Mouse (Mus musculus): ENCODE results near the gene Cldn3. TPM values are rescaled to one million over a fixed set of nuclear protein-coding genes. Genes with fewer than 3 reads are reported as not detected.

Cldn3 gene
- polyA plus RNA-seq, 1 experiment from 2014 or later, result 2.2 TPM

GRCm38 (mm10) chr5:135007802-135008571 lies 22.0 kb downstream of the Cldn3 start:
- no peak for DNase-seq (ENCODE audit: low spot score)
- Histone ChIP-seq H3K36me3 (ENCODE audit: control insufficient read depth, insufficient read depth, low read length) (no peaks in the 10 kb centered on the region; the same call in 1 of the 2 replicates), H3K4me1 (replicated peaks; ENCODE audit: control insufficient read depth, insufficient read depth, low read length) (peaks cover 15% of the 10 kb centered on the region), H3K27me3 (replicated peaks; ENCODE audit: control insufficient read depth, insufficient read depth, low read length) (no peaks in the 10 kb centered on the region), H3K4me2 (peak overlapping the region; percentile 76), H3K9me3 (ENCODE audit: control insufficient read depth, low read length) (no peaks in the 10 kb centered on the region), H3K27ac (ENCODE audit: low read depth, low read length) (peak overlapping the region; percentile 90), H3K9ac (ENCODE audit: low read depth, low read length) (peak overlapping the region; percentile 80), H3K4me3 (ENCODE audit: low read depth, low read length) (peak overlapping the region; percentile 70)
- 29% methylated on average over 16 of the region's 16 CpGs for WGBS
- ATAC-seq (replicated peaks; ENCODE audit: low FRiP score), result no peak

DNA sequence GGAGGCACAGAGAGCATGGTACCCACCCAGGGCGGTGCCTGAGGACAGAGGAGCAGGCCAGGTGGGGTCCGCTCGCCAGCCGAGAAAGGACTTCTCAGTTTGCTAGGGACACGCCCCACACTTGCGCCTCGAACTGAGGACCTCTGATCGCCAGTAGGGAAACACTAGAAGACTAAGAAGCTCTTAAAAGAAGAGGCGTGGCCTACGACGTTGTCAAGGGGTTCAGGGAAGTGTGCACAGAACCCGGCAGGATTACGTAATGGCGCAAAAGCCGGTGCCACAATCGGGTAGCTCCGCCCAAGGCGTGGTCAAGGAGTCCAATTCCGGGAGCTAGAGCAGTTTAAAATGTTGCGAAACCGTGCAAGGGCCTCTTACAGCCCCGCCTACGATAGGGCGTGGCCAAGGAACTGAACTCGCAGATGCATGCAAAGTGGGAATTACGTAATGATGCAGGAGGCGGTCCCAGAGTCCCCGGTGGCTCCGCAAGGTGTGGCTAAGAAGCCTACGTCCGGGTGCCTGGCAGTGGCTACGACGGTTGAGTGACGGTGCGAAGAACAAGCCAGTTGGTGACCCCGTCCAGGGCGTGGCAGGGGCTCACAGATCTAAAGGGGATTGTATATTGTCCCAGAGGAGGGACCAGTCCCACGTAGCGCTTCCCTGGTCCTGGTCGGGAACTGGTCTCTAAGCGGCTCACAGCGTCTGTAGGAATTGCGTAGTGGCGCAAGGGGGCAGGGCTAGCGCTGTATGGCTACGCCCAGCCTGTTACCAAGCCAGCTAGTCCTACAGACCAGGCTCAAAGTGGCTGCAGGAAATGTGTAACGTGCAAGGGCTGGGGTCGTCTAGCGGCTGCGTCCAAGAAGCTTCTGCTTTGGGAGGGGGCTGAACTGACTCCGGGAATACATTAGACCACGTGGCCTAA lies 22.9 kb downstream of the Cldn3 start, which contains the start of gene Abhd11:
Gene Abhd11, plus strand, starts transcription at position 482 of the 919 bp plus-strand sequence.
- Histone ChIP-seq H3K4me3 (ENCODE audit: low read depth, low read length) (peak within 1 kb of the TSS; percentile 70), H3K27ac (ENCODE audit: low read depth, low read length) (peak within 1 kb of the TSS; percentile 96), H3K4me2 (peak within 1 kb of the TSS; percentile 76), H3K4me1 (replicated peaks; ENCODE audit: control insufficient read depth, insufficient read depth, low read length) (peaks cover 15% of the 10 kb centered on the region), H3K36me3 (ENCODE audit: control insufficient read depth, insufficient read depth, low read length) (no peaks in the 10 kb centered on the region; the same call in 1 of the 2 replicates), H3K9ac (ENCODE audit: low read depth, low read length) (peak within 1 kb of the TSS; percentile 87), H3K9me3 (ENCODE audit: control insufficient read depth, low read length) (no peaks in the 10 kb centered on the region), H3K27me3 (replicated peaks; ENCODE audit: control insufficient read depth, insufficient read depth, low read length) (no peaks in the 10 kb centered on the region)
- ATAC-seq (replicated peaks; ENCODE audit: low FRiP score) (peak; percentile 87), DNase-seq (ENCODE audit: low spot score) (peak; percentile 97)
- under 1% methylated on average over 52 of the region's 52 CpGs for WGBS

GRCm38 (mm10) chr5:135009590-135010319 lies 23.7 kb downstream of the Cldn3 start:
- peak overlapping the region; percentile 96 for H3K27ac ChIP-seq (ENCODE audit: low read depth, low read length)
- H3K4me3 ChIP-seq (ENCODE audit: low read depth, low read length), result peak overlapping the region; percentile 70
- peak overlapping the region; percentile 87 for H3K9ac ChIP-seq (ENCODE audit: low read depth, low read length)
- DNase-seq (ENCODE audit: low spot score) (peak; percentile 95), ATAC-seq (replicated peaks; ENCODE audit: low FRiP score) (peak; percentile 78)
- WGBS, result under 1% methylated on average over 37 of the region's 37 CpGs
- no peaks in the 10 kb centered on the region for H3K9me3 ChIP-seq (ENCODE audit: control insufficient read depth, low read length)
- no peaks in the 10 kb centered on the region for H3K27me3 ChIP-seq (replicated peaks; ENCODE audit: control insufficient read depth, insufficient read depth, low read length)
- peak overlapping the region; percentile 76 for H3K4me2 ChIP-seq
- peaks cover 15% of the 10 kb centered on the region for H3K4me1 ChIP-seq (replicated peaks; ENCODE audit: control insufficient read depth, insufficient read depth, low read length)
- H3K36me3 ChIP-seq (ENCODE audit: control insufficient read depth, insufficient read depth, low read length), result no peaks in the 10 kb centered on the region; the same call in 1 of the 2 replicates

DNA sequence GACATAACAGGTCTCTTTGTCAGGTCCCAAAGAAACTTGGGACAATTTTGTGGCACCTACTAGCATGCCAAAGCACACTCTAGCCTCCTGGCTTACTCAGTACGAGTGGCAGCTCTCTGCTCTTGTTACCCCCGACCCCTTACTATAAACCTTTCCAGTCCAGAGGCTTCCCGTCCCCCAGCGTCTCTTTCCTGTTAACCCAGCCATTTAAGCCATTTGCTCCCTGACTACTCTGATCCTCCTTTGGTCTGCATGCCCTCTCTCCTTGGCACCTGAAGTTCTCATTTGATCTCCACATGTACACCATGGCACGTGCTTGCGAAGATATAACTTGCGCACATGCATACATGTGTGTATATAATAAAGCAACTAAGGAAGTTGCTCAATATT lies 24.3 kb downstream of the Cldn3 start:
- Histone ChIP-seq H3K27me3 (replicated peaks; ENCODE audit: control insufficient read depth, insufficient read depth, low read length) (no peaks in the 10 kb centered on the region), H3K4me1 (replicated peaks; ENCODE audit: control insufficient read depth, insufficient read depth, low read length) (peaks cover 15% of the 10 kb centered on the region), H3K9me3 (ENCODE audit: control insufficient read depth, low read length) (no peaks in the 10 kb centered on the region), H3K9ac (ENCODE audit: low read depth, low read length) (peak overlapping the region; percentile 87), H3K4me3 (ENCODE audit: low read depth, low read length) (peak overlapping the region; percentile 70), H3K4me2 (peak overlapping the region; percentile 76), H3K27ac (ENCODE audit: low read depth, low read length) (peak overlapping the region; percentile 96), H3K36me3 (ENCODE audit: control insufficient read depth, insufficient read depth, low read length) (no peaks in the 10 kb centered on the region; the same call in 1 of the 2 replicates)
- ATAC-seq (replicated peaks; ENCODE audit: low FRiP score) (no peak), DNase-seq (ENCODE audit: low spot score) (no peak)
- 56% methylated on average over 7 of the region's 7 CpGs for WGBS

DNA sequence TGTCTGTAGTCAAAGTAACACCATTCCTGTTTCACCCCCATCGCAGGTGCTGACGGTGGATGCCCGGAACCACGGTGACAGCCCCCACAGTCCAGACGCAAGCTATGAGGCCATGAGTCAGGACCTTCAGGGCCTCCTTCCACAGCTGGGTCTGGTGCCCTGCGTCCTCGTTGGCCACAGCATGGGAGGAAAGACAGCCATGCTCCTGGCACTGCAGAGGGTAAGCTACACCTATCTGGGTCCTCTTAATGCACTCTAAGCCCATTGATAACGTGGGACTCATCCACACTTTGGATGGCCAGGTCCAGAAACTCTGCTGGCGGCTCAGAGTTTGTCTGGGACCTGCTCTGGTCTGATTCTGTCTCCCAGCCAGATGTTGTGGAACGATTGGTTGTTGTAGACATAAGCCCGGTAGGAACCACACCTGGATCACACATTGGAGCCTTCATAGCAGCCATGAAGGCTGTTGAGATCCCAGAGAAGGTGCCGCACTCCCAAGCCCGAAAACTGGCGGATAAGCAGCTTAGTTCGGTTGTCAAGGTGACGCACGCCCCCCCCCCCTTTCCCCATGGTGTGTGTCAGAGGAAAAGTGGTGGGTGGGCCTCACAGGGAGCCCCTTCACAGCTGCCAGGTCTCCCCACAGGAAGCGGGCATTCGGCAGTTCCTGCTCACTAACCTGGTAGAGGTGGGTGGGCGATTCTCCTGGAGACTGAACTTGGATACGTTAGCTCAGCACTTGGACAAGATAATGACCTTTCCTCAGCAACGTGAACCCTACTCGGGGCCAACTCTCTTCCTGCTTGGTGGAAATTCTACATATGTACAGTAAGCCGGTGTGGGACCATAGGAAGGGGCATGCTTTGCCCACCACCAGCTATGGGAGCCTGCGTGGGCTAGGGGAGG lies 25.1 kb downstream of the Cldn3 start:
- Histone ChIP-seq H3K27ac (ENCODE audit: low read depth, low read length) (no peak overlapping the region), H3K4me3 (ENCODE audit: low read depth, low read length) (peak overlapping the region; percentile 70), H3K27me3 (replicated peaks; ENCODE audit: control insufficient read depth, insufficient read depth, low read length) (no peaks in the 10 kb centered on the region)

GRCm38 (mm10) chr5:135011809-135012613 lies 26.0 kb downstream of the Cldn3 start:
- DNase-seq (ENCODE audit: low spot score) (no peak), ATAC-seq (replicated peaks; ENCODE audit: low FRiP score) (no peak)
- Histone ChIP-seq H3K4me1 (replicated peaks; ENCODE audit: control insufficient read depth, insufficient read depth, low read length) (peaks cover 18% of the 10 kb centered on the region), H3K9me3 (ENCODE audit: control insufficient read depth, low read length) (no peaks in the 10 kb centered on the region), H3K4me2 (peak overlapping the region; percentile 51), H3K27me3 (replicated peaks; ENCODE audit: control insufficient read depth, insufficient read depth, low read length) (no peaks in the 10 kb centered on the region), H3K27ac (ENCODE audit: low read depth, low read length) (peak overlapping the region; percentile 43), H3K4me3 (ENCODE audit: low read depth, low read length) (peak overlapping the region; percentile 28), H3K36me3 (ENCODE audit: control insufficient read depth, insufficient read depth, low read length) (no peaks in the 10 kb centered on the region; the same call in 1 of the 2 replicates), H3K9ac (ENCODE audit: low read depth, low read length) (peak overlapping the region; percentile 37; the same call in 1 of the 2 replicates)
- 46% methylated on average over 26 of the region's 26 CpGs for WGBS

More for the DNA sequence above, 25.1 kb downstream of the Cldn3 start:
- Histone ChIP-seq H3K9ac (ENCODE audit: low read depth, low read length) (peak overlapping the region; percentile 87), H3K36me3 (ENCODE audit: control insufficient read depth, insufficient read depth, low read length) (no peaks in the 10 kb centered on the region; the same call in 1 of the 2 replicates), H3K4me1 (replicated peaks; ENCODE audit: control insufficient read depth, insufficient read depth, low read length) (peaks cover 18% of the 10 kb centered on the region), H3K4me2 (peak overlapping the region; percentile 76), H3K9me3 (ENCODE audit: control insufficient read depth, low read length) (no peaks in the 10 kb centered on the region)
- ATAC-seq (replicated peaks; ENCODE audit: low FRiP score) (no peak), DNase-seq (ENCODE audit: low spot score) (no peak)
- 88% methylated on average over 25 of the region's 25 CpGs for WGBS
